Mouse (Mus musculus): Measurements from ENCODE around the gene Atp1a2. TPM values are rescaled to one million over a fixed set of nuclear protein-coding genes. Genes with fewer than 3 reads are reported as not detected.

Gene Atp1a2
- polyA plus RNA-seq, 1 experiment = 93.0 TPM

DNA sequence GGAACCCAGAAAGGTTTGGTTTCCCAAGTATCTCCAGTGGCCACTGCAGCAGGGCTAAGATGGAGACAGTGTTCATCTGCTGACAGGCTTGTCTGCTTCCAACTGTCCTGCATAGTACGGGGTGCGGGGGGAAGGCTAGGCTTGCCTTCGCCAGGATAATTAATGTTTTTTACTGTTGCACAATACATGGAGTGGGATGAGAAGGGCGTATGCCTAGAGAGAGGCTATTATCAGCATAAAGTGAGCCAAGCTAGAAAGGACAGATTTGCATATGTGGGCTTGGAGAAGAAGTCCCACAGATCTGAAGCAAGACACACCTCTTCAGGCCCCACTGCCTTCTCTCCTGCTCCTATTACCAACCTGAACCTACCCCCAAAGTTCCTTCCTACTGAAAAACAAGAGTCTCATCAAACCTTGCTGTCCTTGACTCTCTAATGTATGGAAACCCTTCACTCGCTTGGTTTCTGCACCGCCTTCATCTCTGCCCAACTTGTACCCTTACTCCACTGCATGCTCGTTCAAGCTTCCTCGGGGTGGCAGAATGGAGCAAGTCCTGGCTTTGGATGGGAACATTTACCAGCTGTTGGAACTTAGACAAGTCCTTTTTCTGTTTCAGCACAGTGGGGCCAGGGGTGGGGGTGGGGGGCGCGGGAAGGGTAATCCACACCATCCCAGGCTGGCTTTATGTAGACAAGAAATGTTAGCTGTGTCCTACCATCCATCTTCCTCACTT is 16.2 kb downstream of the Atp1a2 start:
- Histone ChIP-seq H3K4me1 (ENCODE audit: control insufficient read depth, insufficient read depth, low read length) (no peaks in the 10 kb centered on the region), H3K4me3 (replicated peaks; ENCODE audit: extremely low read depth, low read depth, low read length) (no peak overlapping the region)
- WGBS = 70% methylated on average over 10 of the region's 10 CpGs
- peak; percentile 12; the same call in 1 of the 2 replicates for TF ChIP-seq CTCF (IDR thresholded peaks at IDR 0.05; ENCODE audit: insufficient read depth, low read length)
- TF ChIP-seq POLR2A (IDR thresholded peaks at IDR 0.05; ENCODE audit: borderline replicate concordance, extremely low read depth, low read depth, low read length) = no peak
- DNase-seq = no peak

DNA sequence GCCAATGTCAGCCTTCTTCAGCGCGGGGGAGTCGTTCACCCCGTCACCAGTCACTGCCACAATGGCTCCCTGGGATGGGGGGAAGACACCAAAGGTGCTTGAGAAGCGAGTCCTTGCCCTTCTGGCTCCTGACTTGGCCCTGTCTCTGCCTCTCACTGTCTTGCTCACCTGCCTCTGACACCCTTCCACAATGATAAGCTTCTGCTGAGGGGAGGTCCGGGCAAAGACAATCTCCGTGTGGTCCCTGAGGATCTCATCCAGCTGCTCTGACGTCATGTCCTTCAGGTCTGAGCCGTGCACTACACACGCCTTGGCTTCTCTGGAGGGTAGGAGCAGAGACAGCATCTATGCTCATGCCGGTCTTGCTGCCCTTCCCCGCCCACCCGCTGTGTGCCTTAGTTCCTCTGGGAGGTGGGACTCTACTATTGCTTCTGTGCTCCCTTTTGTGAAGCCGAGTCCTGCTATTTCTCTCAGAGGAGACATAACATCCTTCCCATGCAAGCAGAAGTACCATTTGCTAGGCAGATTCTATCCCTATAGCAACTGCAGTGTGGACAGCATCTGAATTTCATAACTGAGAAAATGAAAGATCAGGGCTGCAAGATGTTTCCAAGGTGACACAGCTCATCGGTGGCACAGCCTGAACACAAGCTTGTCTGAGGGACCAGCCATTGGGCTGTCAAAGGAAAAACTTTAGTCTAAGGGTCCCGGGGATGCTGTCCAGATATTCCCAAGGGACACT is 17.9 kb downstream of the Atp1a2 start:
- Histone ChIP-seq H3K4me3 (replicated peaks; ENCODE audit: extremely low read depth, low read depth, low read length) (no peak overlapping the region), H3K4me1 (ENCODE audit: control insufficient read depth, insufficient read depth, low read length) (no peaks in the 10 kb centered on the region)
- no peak for DNase-seq
- TF ChIP-seq POLR2A (IDR thresholded peaks at IDR 0.05; ENCODE audit: borderline replicate concordance, extremely low read depth, low read depth, low read length) (no peak), CTCF (IDR thresholded peaks at IDR 0.05; ENCODE audit: insufficient read depth, low read length) (no peak)
- WGBS = 79% methylated on average over 16 of the region's 16 CpGs

DNA sequence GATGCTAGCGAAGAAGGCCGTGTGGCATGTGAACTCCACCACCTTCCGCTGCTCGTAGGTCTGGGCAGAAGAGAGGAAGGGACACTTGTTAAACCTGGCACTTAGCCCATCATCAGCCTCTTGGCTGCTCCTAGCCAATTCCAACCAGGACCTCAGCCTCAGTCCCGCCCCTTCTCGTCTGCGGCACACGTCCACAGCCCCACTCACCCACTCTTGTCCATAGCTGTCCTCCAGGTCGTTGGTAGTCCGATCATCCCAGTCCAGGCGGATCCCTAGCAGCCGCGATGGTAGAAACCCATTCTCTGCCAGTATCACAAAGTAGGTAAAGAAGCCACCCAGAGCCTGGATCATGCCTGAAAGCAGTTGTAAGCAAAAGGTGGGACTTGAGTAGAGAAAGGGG is 19.5 kb downstream of the Atp1a2 start:
- Histone ChIP-seq H3K4me3 (replicated peaks; ENCODE audit: extremely low read depth, low read depth, low read length) (no peak overlapping the region), H3K4me1 (ENCODE audit: control insufficient read depth, insufficient read depth, low read length) (no peaks in the 10 kb centered on the region)
- WGBS = 83% methylated on average over 13 of the region's 13 CpGs
- no peak for DNase-seq
- no peak for TF ChIP-seq CTCF (IDR thresholded peaks at IDR 0.05; ENCODE audit: insufficient read depth, low read length)
- TF ChIP-seq POLR2A (IDR thresholded peaks at IDR 0.05; ENCODE audit: borderline replicate concordance, extremely low read depth, low read depth, low read length) = no peak

DNA sequence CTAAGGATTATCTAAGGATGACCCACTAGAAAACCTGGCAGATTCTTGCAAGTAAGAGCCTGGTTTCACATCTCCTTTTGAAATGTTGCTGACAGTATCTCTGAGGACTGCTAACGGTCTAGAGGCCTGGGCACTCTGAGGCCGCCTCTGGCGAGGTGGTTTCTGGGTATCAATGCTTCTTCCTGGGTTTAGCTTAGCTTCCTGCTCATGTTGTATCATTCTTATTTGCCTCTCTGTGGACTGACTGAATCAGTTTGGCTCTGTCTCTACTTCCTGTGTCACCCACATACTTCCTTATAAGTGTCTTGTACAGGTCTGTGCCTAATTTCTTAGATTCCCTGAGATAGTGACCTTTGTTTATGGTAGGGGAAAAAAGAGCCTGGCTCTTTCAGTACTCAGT is 20.7 kb downstream of the Atp1a2 start:
- DNase-seq = no peak
- H3K4me1 ChIP-seq (ENCODE audit: control insufficient read depth, insufficient read depth, low read length) = no peaks in the 10 kb centered on the region
- TF ChIP-seq CTCF (IDR thresholded peaks at IDR 0.05; ENCODE audit: insufficient read depth, low read length) (no peak), POLR2A (IDR thresholded peaks at IDR 0.05; ENCODE audit: borderline replicate concordance, extremely low read depth, low read depth, low read length) (no peak)
- WGBS = 46% methylated on average over 3 of the region's 3 CpGs
- no peak overlapping the region for H3K4me3 ChIP-seq (replicated peaks; ENCODE audit: extremely low read depth, low read depth, low read length)

DNA sequence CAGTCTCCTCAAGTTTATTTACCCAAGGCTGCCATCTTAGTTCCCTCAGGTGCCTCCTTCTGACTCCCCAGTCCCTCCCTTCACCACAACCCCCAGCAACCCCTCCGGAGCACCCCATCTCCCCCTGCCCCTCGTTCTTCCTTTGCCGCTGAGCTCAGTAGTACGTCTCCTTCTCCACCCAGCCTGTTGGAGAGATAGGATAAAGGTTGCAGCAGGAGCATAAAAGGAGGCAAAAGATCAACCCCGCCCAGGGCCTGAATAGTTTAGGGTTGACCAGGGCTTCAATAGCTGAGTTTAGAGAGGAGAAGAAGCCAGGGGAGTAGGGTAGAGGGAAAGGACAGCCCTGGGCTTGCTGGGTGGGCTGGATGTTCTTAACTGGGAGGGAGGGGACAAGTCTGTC is 23.3 kb downstream of the Atp1a2 start:
- Histone ChIP-seq H3K4me1 (ENCODE audit: control insufficient read depth, insufficient read depth, low read length) (no peaks in the 10 kb centered on the region), H3K4me3 (replicated peaks; ENCODE audit: extremely low read depth, low read depth, low read length) (no peak overlapping the region)
- DNase-seq = no peak
- WGBS = 73% methylated on average over 5 of the region's 5 CpGs
- no peak for TF ChIP-seq POLR2A (IDR thresholded peaks at IDR 0.05; ENCODE audit: borderline replicate concordance, extremely low read depth, low read depth, low read length)
- TF ChIP-seq CTCF (IDR thresholded peaks at IDR 0.05; ENCODE audit: insufficient read depth, low read length) = no peak

DNA sequence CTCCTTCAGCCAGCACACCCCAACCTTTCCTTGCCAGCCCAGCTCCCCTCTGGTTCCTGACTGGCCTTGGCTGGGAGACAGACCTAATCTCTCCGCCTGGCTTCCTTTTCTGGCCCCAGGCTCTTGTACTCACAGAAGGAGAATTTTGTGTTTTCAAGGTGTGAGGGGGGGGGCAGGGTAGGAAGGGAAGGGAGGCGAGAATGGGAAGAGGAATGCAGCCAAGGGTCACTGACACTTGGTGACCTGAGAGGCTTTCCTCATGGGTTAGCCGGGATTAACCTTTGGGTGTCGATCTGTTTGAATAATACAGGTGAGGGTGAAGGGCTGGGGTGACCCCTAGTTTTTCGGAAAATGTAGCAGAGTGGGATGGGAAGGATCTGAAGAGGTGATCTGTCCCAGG is 23.7 kb downstream of the Atp1a2 start:
- H3K4me1 ChIP-seq (ENCODE audit: control insufficient read depth, insufficient read depth, low read length) = no peaks in the 10 kb centered on the region
- TF ChIP-seq CTCF (IDR thresholded peaks at IDR 0.05; ENCODE audit: insufficient read depth, low read length) (no peak), POLR2A (IDR thresholded peaks at IDR 0.05; ENCODE audit: borderline replicate concordance, extremely low read depth, low read depth, low read length) (no peak)
- no peak for DNase-seq
- no peak overlapping the region for H3K4me3 ChIP-seq (replicated peaks; ENCODE audit: extremely low read depth, low read depth, low read length)
- WGBS = 47% methylated on average over 5 of the region's 5 CpGs

DNA sequence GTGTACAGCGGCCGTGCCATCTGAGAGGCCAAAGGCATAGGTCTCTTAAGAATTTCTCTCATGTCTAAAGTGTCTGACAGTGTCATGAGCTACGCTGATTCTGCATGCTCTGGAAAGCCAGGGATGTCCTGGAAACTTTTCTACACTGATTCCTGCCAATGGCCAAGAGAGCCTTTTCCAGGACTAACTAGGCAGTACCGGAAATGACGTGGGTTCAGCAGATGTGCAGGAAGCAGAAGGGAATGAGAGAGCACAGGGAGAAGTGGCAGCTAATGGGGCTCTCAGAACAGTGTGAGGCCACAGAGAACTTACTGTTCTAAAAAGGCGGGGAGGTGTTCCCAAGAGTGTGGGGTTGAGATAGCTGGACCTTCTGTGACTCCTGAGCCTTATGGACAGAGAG is 24.5 kb downstream of the Atp1a2 start:
- no peak for DNase-seq
- no peaks in the 10 kb centered on the region for H3K4me1 ChIP-seq (ENCODE audit: control insufficient read depth, insufficient read depth, low read length)
- WGBS = 79% methylated on average over 6 of the region's 6 CpGs
- H3K4me3 ChIP-seq (replicated peaks; ENCODE audit: extremely low read depth, low read depth, low read length) = no peak overlapping the region
- no peak for TF ChIP-seq POLR2A (IDR thresholded peaks at IDR 0.05; ENCODE audit: borderline replicate concordance, extremely low read depth, low read depth, low read length)
- TF ChIP-seq CTCF (IDR thresholded peaks at IDR 0.05; ENCODE audit: insufficient read depth, low read length) = no peak

DNA sequence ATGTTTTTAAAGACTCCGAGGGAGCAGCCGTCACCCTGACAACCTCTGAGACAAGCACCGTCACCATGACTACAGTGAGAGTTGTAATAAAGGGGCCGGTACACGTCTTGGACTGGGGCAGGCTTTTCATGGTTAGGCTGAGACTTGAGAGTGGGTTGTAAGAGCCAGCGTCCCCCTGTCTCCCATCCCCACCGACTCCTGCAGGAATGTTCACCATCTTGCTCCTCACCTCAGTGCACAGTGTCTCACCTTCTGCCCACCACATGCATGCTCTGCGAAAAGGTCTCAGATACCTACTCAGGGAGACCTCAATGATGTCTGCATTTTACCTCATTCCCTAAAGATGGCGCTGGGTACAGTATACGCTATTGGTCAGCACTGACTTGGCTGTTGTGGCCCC is 26.1 kb downstream of the Atp1a2 start:
- no peak for DNase-seq
- 65% methylated on average over 10 of the region's 10 CpGs for WGBS
- Histone ChIP-seq H3K4me3 (replicated peaks; ENCODE audit: extremely low read depth, low read depth, low read length) (no peak overlapping the region), H3K4me1 (ENCODE audit: control insufficient read depth, insufficient read depth, low read length) (no peaks in the 10 kb centered on the region)
- 0 out of 2 replicates have a peak, but pooled peaks have one; percentile 5 for TF ChIP-seq POLR2A (IDR thresholded peaks at IDR 0.05; ENCODE audit: borderline replicate concordance, extremely low read depth, low read depth, low read length)
- no peak for TF ChIP-seq CTCF (IDR thresholded peaks at IDR 0.05; ENCODE audit: insufficient read depth, low read length)

DNA sequence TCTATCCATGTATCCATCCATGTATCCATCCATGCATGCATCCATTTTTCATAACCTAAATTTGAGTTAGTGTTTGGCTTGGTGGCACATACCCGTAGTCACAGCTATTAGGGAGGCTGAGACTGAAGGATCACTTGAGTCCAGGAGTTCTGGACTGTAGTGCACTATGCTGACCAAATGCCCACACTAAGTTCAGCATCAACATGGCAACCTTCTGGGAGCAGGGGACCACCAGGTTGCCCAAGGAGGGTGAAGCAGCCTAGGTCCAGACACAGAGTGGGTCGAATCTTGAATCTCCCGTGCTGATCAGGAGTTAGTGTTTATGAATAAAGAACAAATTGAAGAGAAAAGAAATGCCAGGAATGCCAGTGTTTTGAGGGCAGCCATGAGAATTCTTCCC is 26.7 kb downstream of the Atp1a2 start:
- Histone ChIP-seq H3K4me3 (replicated peaks; ENCODE audit: extremely low read depth, low read depth, low read length) (no peak overlapping the region), H3K4me1 (ENCODE audit: control insufficient read depth, insufficient read depth, low read length) (no peaks in the 10 kb centered on the region)
- WGBS = 73% methylated on average over 3 of the region's 3 CpGs
- DNase-seq = no peak
- TF ChIP-seq CTCF (IDR thresholded peaks at IDR 0.05; ENCODE audit: insufficient read depth, low read length) = no peak
- no peak for TF ChIP-seq POLR2A (IDR thresholded peaks at IDR 0.05; ENCODE audit: borderline replicate concordance, extremely low read depth, low read depth, low read length)
